Mouse (Mus musculus) adrenal gland, adult (tissue): ENCODE results near the gene Hormad1.

ENCODE experiments used
- DNase-seq, 2 experiments: peaks; one replicate each; pipeline ENCODE4 v3.0.0; 2022 to 2023; ENCODE audit warnings: low spot score in 1 of 2; ENCODE audit not compliant: inconsistent age in 2 of 2

The Hormad1 gene

GRCm38 (mm10) chr3:95560738-95561137, 1.3 kb downstream of the Hormad1 start:
- no peak for DNase-seq

- DNase-seq = no peak
Observed at GRCm38 (mm10) chr3:95561826-95562225, 2.3 kb downstream of the Hormad1 start.

GRCm38 (mm10) chr3:95569585-95569984, 10.1 kb downstream of the Hormad1 start:
- DNase-seq = no peak

- no peak for DNase-seq
Observed at GRCm38 (mm10) chr3:95587754-95588603, 28.5 kb downstream of the Hormad1 start.

GRCm38 (mm10) chr3:95588604-95589086, 29.2 kb downstream of the Hormad1 start, which contains the start of gene Golph3l:
Gene Golph3l, plus strand, starts transcription at chr3:95588934.
- peak; percentile 96 to 98 for DNase-seq

- DNase-seq = no peak
Observed at GRCm38 (mm10) chr3:95598734-95599133, 39.3 kb downstream of the Hormad1 start.

GRCm38 (mm10) chr3:95601287-95601686, 41.8 kb downstream of the Hormad1 start:
- no peak for DNase-seq

GRCm38 (mm10) chr3:95606096-95606495, 46.6 kb downstream of the Hormad1 start:
- DNase-seq = peak; percentile 22 to 51

- DNase-seq = no peak
Observed at GRCm38 (mm10) chr3:95609195-95609594, 49.7 kb downstream of the Hormad1 start.

GRCm38 (mm10) chr3:95613996-95614395, 54.5 kb downstream of the Hormad1 start:
- DNase-seq = no peak

GRCm38 (mm10) chr3:95618511-95618910, 59.0 kb downstream of the Hormad1 start:
- no peak for DNase-seq

- DNase-seq = peak in 1 of 2 experiments; percentile 32
Observed at GRCm38 (mm10) chr3:95621241-95621640, 61.8 kb downstream of the Hormad1 start.

GRCm38 (mm10) chr3:95622421-95622820, 62.9 kb downstream of the Hormad1 start:
- DNase-seq = peak in 1 of 2 experiments; percentile 39

- DNase-seq = peak in 1 of 2 experiments; percentile 32
Observed at GRCm38 (mm10) chr3:95623551-95623950, 64.1 kb downstream of the Hormad1 start.

GRCm38 (mm10) chr3:95623991-95624515, 64.6 kb downstream of the Hormad1 start:
- peak in 1 of 2 experiments; percentile 55 for DNase-seq

- peak; percentile 98 to 100 for DNase-seq
Observed at GRCm38 (mm10) chr3:95624628-95625503, 65.4 kb downstream of the Hormad1 start, which contains the start of gene Ensa. Gene Ensa, plus strand, starts transcription at chr3:95624993.

- peak in 1 of 2 experiments; percentile 44 for DNase-seq
Observed at GRCm38 (mm10) chr3:95627763-95628162, 68.3 kb downstream of the Hormad1 start.

GRCm38 (mm10) chr3:95629755-95630154, 70.3 kb downstream of the Hormad1 start:
- DNase-seq = peak; percentile 82 to 86

GRCm38 (mm10) chr3:95630856-95631255, 71.4 kb downstream of the Hormad1 start:
- DNase-seq = peak in 1 of 2 experiments; percentile 59

- peak in 1 of 2 experiments; percentile 54 for DNase-seq
Observed at GRCm38 (mm10) chr3:95631304-95631703, 71.8 kb downstream of the Hormad1 start.
